Mouse (Mus musculus) embryonic stem cell, embryonic (primary cell): ENCODE measurements around the gene Acot12.
"Not testable (repeated sequence)": the region's sequence is repeated elsewhere in the genome, so short reads cannot be mapped to it uniquely, and the experiment has no call there.

Source experiments
- CTCF ChIA-PET, 4 experiments: fragments of 300-600 bp in 2 of 4; fragments of 350-600 bp in 2 of 4; sonication (Branson Sonifier 250); formaldehyde crosslinking; loops; one replicate each; lab custom pipeline; 2022; ENCODE audit warnings: inconsistent platforms in 2 of 4; lab: Charles Lee
- POLR2A ChIA-PET, 4 experiments: fragments of 300-600 bp in 2 of 4; fragments of 350-600 bp in 2 of 4; sonication (Branson Sonifier 250); formaldehyde crosslinking; loops; one replicate each; lab custom pipeline; 2022; ENCODE audit warnings: antibody characterized with exemption in 4 of 4, inconsistent platforms in 1 of 4; lab: Charles Lee

The Acot12 gene

DNA sequence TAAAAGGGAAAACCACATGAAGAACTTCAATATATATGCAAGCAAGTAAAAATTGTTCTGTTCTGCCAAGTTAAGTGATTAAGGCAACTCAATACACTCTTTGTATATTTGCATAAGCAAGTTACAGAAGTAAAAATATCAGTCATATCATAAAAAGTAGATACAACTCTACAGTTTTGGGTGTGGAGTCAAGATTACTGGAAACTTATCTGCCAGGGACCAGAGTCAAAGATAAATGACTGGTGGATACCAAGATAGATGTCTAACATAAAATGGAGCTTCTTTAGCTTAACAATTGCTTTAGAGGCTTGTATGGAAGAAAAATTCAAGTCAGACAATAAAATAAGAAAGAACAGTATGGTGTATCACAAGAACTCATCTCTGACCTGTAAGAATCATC, 13.4 kb downstream of the Acot12 start:
- ChIA-PET CTCF (no interaction called here), POLR2A (no interaction called here)

DNA sequence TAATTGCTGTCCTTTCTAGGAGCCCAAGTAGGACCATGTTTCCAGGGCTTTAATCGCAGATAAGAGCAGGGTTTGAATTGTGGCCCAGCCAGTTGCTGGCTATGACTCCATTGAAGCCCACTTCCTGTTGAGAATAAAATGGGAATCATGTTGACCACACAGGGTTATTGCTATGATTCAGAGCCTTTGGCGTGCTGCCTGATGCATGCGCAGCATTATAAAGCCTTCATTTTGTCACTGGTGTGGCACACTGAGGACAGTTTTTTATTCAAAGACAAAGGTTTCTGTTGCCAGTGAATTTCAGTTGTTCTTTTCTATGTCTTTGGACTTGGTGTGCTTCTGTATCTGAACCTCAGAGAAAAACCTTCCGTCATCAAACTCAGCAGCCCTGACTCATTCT, 14.9 kb downstream of the Acot12 start:
- ChIA-PET CTCF (interaction anchor here in 1 of 4 experiments (0.6 kb wide), 1 partner anchor 1146 kb away, joined by 3 read pairs; no protein-coding TSS in a partner anchor), POLR2A (interaction anchor here in 1 of 4 experiments (1.1 kb wide), 1 partner anchor 829 kb away, joined by 4 read pairs; no protein-coding TSS in a partner anchor)

DNA sequence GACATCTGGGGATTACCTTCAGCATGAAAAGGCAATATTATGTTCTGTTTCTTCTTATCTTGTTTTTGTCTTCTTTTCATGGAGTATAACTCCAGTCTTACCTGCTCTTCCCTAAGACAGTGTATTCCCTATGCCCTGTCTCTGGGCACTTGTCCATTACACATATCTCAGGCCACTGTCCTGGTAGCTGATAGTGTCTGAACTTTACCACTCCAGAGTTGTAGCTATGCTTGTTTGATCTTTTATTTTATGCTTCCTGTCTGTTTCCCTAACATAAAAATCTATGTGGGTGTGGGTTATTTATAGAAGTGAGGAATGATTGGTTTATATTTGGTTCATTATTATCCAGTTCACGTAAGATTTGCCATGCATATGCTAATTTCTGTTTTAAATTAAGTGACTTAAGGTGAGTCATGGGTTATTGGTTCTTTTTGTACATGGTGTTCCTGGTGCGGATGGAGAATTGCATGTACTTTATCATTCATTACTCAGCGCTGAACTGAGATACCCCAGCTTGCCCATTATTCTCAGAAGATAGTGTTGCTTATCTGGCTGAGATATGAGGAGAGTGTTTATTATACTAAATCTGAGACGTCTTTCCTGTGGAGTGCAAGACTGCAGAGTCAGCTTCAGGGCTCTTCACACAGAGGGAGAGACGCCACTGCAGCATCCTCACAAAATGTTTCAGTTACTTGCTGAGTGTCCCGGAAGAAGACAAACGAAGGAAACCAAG, 17.2 kb downstream of the Acot12 start:
- CTCF ChIA-PET, result no interaction called here
- POLR2A ChIA-PET, result no interaction called here

DNA sequence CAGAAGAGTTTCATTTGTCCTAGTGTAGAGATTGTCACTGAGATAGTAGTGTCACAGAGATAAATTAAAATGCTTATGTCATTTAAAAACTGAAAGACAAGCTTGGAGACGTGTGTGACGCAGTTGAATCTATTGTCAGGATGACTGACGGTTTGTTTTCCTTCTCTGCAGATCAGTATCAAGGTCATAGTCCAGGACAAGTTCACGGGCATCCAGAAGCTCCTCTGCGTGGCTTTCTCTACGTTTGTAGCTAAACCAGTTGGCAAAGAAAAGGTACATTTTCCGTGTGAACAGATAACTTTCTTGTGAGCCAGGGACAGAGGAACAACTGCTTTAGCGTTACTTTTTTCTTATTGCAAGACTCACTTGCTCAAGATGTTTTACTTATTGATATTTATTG, 18.5 kb downstream of the Acot12 start:
- ChIA-PET POLR2A (no interaction called here), CTCF (interaction anchor here in 1 of 4 experiments (0.6 kb wide), 1 partner anchor 29 kb away, joined by 3 read pairs; no protein-coding TSS in a partner anchor)

DNA sequence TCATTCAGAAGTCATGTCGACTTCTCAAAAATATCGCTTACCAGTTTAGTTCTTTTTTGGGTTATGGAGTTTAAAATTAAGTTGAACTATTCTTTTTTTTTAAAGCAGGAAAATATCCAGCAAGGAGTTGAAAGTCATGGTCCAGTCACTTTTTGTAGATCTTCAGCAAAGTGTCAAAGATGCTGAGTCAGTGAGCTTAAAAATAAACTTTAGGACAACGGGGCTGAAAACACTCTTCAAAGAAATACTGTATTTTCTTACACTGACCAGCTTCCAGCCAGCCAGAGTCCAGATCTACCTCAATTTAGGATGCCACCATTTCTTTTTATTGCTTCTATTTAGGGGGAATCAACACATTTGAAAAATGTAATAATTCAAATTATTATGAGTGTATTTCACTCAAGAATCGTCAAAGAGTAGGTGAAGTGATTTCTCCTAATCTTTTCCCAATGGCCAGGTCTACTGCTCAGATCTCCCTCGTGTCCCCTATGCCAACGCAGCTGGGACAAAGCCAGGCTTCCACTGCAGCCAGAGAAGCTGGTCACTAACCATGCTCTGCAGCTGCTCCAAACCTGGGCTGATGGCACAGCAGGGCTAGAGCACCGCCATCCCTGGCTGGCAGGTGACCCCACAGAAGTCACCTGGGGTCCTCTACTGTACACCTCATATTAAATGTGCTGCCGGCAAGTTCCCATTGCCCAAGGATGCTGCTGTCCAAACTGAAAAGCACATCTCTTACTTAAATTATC, 19.2 kb downstream of the Acot12 start:
- CTCF ChIA-PET, result interaction anchor here in 1 of 4 experiments (0.6 kb wide), 1 partner anchor 28 kb away, joined by 3 read pairs; no protein-coding TSS in a partner anchor
- POLR2A ChIA-PET, result no interaction called here

DNA sequence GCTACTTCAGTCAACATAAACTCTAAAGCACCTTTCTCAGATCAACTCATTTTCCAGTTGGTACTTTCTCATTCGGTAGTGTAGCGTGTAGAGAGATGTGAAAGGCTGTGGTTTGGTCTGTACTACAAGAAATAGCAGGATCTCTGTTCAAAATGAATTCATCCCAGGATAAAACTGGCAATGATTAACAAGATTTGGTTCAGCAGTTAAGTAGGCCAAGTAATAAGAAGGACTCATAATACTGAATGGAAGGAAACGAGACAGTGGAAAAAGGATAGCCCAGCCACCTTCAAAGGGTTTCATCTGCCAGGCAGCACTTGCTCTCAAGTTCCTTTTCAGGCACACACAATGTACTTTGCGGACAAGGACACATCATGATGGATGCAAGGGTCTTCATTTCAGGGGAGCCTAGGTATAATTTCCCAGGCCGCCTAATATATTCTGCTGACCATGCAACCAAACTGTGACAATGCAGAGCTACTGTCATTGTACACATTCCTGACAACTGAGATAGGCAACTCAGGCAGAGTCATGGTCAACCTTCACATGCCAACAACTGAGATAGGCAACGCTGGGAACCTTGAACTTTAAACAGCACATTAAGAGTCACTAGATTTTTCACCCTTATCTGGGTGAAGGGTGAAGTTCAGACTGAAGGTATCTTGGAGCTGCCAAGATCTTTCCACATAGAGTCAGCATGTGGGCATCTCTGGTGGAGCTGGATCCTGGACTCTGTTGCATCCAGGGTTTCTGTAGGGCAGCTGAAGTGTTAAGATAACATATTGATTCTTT, 20.5 kb downstream of the Acot12 start:
- ChIA-PET POLR2A (interaction anchor here in 1 of 4 experiments (0.7 kb wide), 1 partner anchor 120 kb away, joined by 3 read pairs; no protein-coding TSS in a partner anchor), CTCF (no interaction called here)

DNA sequence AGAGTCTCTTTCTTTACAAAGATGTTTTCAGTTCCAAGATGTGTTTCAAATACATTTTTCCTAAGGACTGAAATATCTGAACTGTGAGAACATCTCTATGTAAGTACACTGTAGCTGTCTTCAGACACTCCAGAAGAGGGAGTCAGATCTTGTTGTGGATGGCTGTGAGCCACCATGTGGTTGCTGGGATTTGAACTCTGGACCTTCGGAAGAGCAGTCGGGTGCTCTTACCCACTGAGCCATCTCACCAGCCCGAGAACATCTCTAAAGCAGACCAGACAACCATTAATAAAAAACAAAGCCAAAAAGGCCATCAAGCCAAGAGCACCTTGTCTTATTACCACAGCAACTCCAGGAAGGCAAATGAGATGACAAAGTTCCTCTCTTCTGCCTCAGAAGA, 22.3 kb downstream of the Acot12 start:
- POLR2A ChIA-PET, result not testable (repeated sequence)

DNA sequence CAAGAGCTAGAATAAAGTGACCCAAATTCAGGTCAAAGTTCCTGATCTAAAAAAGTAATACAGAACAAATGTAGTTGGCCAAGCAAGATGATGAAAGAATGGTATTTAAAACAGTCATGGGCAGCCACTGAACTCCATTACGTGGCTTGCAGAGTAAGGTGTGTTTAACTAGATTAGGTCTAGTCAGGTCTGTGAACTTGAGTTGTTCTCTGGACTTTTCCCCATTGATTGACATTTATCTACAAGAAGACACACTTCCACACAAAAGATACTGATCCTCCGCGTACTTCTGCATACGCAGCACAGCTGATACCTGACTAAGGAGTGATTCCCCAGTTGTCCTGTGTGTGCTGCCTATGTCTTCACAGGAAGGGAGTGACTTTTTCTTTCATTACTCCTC, 24.3 kb downstream of the Acot12 start:
- ChIA-PET POLR2A (no interaction called here), CTCF (no interaction called here)

More for the DNA sequence above, 22.3 kb downstream of the Acot12 start:
- CTCF ChIA-PET, result not testable (repeated sequence)

DNA sequence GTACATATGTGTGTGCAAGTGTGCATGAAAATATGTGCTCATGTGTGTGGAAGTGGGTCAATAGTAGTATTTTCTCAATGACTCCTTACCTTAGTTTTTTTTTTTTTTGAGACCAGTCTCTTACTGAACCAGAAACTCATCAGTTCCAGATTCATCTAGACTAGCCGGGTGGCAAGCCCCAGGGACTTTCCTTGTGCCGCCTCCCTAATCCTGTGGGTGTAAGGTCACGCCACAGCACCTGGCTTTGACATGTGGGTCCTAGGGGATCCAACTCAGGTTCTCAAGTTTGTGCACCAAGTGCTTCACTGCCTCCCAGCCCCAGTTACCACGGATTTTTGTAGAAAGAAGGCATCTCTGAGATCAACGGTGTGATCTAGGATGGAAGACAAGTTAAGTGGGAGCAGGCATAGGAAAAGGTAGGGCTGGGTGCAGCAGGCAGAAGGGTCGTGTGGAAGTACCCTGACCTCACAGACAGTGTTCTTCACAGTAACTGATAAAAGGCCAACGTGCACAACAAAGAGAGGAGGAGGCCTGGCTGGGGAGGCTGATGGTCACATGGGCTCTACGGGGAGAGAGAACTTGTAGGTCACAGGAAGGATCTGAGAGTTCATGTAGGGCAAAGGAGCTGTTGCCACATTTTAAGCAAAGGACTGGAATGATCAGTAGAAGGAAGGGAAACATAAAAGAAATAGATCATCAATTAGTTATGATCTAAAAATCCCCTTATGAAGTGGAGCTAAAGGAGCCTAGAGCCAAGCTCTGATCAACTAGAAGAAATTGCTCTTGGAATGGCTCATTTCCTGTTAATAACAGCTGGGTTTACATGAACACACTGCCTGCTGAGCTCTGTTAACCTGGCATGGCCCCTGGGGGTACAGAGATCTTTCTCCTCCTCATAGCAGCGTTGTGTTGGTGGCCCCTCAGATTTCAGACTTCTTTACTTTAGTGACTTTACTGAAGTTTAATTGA, 27.7 kb downstream of the Acot12 start:
- ChIA-PET POLR2A (interaction anchor here in 1 of 4 experiments (0.7 kb wide), 1 partner anchor 1374 kb away, joined by 4 read pairs; no protein-coding TSS in a partner anchor), CTCF (interaction anchor here in 1 of 4 experiments (0.7 kb wide), 1 partner anchor 64 kb away, joined by 6 read pairs; no protein-coding TSS in a partner anchor)

DNA sequence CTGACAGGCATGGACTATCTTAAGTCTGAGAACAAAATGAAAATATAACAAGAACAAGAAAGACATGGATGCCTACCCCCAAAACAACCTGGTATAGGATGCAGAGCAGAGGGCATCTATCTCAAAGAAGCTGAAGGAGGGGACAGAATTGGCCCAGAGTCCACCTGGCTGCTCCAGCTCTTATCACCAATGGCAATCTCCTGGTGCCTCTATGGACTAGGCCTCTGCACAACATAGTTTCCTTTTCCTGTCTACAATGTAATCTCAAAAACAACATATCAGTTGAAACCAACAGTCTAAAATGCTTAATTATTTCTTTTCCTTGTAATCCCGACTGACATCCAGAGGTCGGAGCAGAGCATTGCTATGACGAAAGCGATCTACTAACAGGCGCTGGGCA, 36.8 kb downstream of the Acot12 start:
- POLR2A ChIA-PET, result interaction anchor here in 1 of 4 experiments (0.6 kb wide), 1 partner anchor 13 kb away, joined by 4 read pairs; no protein-coding TSS in a partner anchor

DNA sequence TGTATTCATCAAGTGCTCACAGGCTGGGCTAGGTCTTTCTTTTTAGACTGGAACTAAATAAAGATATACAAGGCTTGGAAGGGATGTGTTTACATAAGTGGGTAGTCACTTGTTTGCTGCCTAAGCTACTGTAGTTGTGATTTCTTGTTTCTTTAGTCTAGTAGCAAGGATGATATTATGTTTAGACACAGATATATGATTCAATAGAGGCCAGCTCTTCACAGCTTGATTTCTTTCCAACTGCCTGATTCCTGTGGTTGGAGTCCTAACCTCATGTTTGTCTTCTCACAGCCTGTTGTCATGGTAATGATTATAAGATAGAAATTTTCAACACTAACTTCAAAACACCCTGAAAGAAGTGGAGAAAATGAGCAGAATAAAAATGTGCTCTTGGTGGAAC, 38.6 kb downstream of the Acot12 start:
- ChIA-PET POLR2A (interaction anchor here in 1 of 4 experiments (1.1 kb wide), 1 partner anchor 79 kb away, joined by 3 read pairs; no protein-coding TSS in a partner anchor), CTCF (no interaction called here)

More for the DNA sequence above, 36.8 kb downstream of the Acot12 start:
- CTCF ChIA-PET, result no interaction called here

DNA sequence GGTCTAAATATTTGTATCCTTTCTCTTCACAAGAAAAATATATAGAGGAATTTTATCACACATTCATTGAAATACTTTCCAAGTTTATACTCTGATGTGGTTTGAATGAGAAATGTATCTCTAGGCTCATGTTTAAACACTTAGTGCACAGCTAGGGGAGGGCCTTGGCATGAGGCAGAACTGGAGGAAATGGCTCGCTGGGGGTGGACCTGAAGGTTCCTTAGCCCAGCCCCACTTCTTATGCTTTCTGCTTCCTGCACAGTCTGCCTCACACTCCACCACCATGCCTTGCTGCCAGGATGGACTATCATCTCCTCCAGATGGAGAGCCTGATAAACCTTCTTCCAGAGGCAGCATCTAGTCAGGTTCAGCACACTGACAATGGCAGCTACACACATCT, 50.7 kb downstream of the Acot12 start:
- POLR2A ChIA-PET, result no interaction called here
- CTCF ChIA-PET, result no interaction called here

DNA sequence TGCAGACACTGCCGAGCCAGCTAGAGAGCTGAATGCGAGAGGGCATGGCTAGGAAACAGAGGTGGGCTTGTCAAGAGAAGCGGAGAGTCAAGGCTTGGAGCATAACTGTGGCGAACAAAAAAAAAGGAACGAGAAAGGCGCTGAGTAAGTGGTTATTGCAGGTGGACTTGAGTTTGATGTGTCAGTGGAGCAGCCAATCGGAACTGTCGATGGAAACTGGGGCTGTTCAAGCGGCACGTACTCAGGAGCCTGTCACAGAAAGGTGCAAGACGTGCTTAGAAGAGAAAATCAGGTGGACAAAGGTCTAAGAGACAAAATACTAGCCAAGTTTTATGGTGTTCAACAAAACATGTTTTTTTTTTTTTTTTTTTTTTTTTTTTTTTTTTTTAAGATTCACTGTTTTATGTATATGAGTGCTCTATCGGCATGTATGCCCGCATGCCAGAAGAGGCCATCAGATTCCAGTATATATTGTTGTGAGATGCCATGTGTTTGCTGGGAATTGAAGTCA, 53.7 kb downstream of the Acot12 start:
- POLR2A ChIA-PET, result interaction anchor here in 3 of 4 experiments (1.1 to 2.2 kb wide), 4 partner anchors 12 to 106 kb away, joined by 6 to 12 read pairs (median 6); partner anchors contain the start of gene Zcchc9 (in 3 of the 3)

DNA sequence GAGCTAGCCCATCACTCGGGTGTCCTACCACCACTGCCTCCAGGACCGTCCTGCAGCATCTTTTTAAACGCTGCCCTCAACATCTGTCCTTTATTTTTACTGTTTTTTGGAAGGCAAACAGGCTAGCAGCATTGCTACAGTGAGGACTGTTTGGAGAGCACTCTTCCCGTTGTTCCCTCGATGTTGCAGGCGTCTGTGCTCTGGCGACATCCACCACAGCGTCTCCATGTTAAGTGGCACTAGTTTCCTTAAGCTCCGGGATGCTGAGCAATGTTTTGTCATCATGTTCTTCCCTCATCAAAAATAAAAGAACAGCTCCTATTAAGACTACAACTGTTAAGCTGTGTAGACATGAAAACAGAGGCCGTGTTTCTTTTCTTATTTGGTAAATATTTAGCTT, 54.3 kb downstream of the Acot12 start:
- CTCF ChIA-PET, result interaction anchor here in 1 of 4 experiments (0.5 kb wide), 1 partner anchor 353 kb away, joined by 3 read pairs; no protein-coding TSS in a partner anchor

More for the DNA sequence above, 53.7 kb downstream of the Acot12 start:
- CTCF ChIA-PET, result no interaction called here

DNA sequence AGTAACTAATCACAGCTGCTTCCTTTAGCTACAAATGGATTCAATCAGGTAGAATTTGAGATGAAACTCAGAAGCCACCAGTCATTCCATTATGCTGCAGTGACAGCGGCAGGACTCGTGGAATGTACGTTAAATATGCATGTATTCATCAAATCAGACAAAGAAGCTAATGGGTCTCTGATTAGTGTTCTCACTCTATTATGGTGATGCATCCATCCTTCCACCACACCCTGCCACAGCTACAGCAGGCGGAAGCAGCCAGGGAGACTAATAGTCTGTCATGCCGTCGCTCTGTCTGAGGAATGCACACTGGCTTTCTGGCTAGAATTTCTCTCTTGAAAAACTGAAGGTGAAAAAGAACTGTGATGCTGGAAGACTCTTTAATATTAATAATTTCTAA, 54.7 kb downstream of the Acot12 start:
- CTCF ChIA-PET, result interaction anchor here in 1 of 4 experiments (0.5 kb wide), 1 partner anchor 353 kb away, joined by 3 read pairs; no protein-coding TSS in a partner anchor
- POLR2A ChIA-PET, result interaction anchor here (0.6 to 2.2 kb wide), 8 partner anchors 9 to 559 kb away, joined by 3 to 12 read pairs (median 4); partner anchors contain the start of genes Zcchc9 (in 4 of the 4), Dhfr (in 1 of the 4) and Msh3 (in 1 of the 4)

More for the DNA sequence above, 54.3 kb downstream of the Acot12 start:
- POLR2A ChIA-PET, result interaction anchor here in 3 of 4 experiments (0.6 to 2.2 kb wide), 7 partner anchors 9 to 559 kb away, joined by 3 to 12 read pairs (median 4); partner anchors contain the start of genes Zcchc9 (in 3 of the 3), Dhfr (in 1 of the 3) and Msh3 (in 1 of the 3)

DNA sequence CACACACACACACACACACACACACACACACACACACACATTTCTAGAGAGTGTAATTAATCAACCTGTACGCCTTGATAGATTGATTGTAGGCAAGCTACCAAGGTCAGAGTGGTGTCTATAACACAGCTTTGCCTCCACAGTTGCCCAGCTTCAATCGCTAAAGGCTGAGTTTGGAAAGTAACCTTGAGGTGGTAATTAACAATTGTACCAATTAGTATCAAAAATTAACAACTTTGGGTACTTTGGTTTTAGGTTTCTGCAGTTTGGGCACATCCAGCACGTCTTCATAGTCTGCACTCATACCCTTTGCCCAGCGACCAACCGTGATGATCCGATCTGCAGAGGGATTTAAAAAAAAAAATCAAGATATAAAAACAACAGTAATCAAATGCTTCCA, 55.6 kb downstream of the Acot12 start:
- ChIA-PET POLR2A (interaction anchor here (0.6 to 2.8 kb wide), 4 partner anchors 10 to 758 kb away, joined by 3 to 12 read pairs (median 7); partner anchors contain the start of gene Zcchc9 (in 3 of the 4)), CTCF (no interaction called here)

DNA sequence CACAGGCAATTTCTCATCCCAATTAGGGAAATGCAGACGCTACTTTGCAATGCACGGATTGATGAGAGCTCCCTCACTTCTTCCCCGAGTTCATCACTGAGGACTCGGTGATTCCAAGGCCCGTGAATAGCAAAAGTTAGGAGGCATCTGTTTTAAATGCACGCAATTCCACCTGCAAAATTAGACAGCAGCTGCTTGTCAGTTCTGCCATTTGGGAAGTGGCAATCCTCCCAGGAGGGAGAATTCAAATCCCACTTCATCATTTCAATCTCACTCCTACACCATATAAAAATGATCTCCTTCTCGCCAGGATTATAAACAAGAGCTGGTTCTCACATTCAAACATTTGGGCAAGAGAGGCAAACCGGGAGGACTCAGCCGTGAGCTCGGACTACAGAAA, 56.1 kb downstream of the Acot12 start:
- ChIA-PET CTCF (no interaction called here), POLR2A (interaction anchor here in 3 of 4 experiments (0.6 to 2.8 kb wide), 6 partner anchors 10 to 758 kb away, joined by 3 to 12 read pairs (median 6); partner anchors contain the start of gene Zcchc9 (in 2 of the 3))
